Mouse (Mus musculus) layer of hippocampus, postnatal 36 days (tissue): Measurements from ENCODE around the gene Thap4. TPM values are rescaled to one million over a fixed set of nuclear protein-coding genes. Genes with fewer than 3 reads are reported as not detected.
"Not testable (repeated sequence)": the region's sequence is repeated elsewhere in the genome, so short reads cannot be mapped to it uniquely, and the experiment has no call there.

Source experiments
- DNase-seq, 2 experiments: peaks; one replicate each; pipeline ENCODE4 v3.0.0; 2022
- total RNA-seq, 2 experiments: library from RNA; stranded (reverse); gene quantifications; 2 replicates each; pipeline ENCODE4 v1.2.3; 2021

The Thap4 gene
- total RNA-seq, 2 experiments from 2014 or later: 34.2 to 34.3 TPM

- no peak for DNase-seq
Measured at GRCm38 (mm10) chr1:93689901-93690496, 64.7 kb downstream of the Thap4 start.

DNA sequence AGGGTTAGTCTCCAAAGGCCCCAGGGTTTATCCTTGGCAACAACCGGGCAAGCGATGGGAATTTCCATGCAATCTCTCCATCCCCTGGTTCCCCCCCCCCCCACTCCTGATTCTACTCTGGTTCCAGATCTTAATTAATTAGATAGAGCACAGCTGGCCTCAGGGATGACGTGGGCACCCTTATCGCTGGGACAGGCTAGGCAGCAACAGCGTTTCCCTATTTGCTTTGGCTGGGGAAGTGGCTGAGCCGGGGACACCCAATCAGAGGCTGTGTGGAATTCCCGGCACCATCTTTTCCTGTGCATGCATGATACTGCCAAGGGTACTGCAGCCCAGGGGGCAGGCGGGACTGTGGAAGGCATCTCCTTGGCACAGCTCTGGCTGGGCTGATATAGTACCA, 66.5 kb downstream of the Thap4 start:
- no peak for DNase-seq

- DNase-seq: no peak
Measured at GRCm38 (mm10) chr1:93686961-93687320, 67.7 kb downstream of the Thap4 start.

DNA sequence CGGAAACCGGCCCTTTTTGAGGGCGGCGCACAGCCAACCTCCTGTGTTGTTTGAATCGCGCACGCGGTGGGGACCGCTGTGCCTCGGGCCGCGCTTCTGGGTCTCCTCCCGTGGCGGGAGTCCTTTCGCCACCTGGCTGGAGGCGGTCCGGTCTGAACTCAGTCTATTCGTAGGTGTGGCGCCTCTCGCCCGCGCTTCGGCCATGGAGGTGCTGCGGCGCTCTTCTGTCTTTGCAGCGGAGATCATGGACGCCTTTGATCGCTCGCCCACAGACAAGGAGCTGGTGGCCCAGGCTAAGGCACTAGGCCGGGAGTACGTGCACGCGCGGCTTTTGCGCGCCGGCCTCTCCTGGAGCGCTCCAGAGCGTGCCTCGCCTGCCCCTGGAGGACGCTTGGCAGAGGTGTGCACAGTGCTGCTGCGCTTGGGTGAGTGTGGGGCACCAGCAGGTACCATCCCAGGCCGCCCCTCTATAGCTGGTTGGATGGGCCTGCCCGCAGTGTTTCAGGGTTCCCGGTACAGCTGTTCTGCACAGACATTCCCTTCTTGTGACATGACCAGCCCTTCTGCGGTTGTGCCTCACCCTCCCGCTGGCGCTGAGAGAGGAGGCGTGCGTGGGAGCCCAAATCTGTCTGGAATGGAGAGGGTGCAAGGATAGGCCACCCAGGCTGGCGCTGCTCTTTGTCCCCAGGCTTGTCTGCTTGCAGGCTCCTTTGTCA, 68.3 kb downstream of the Thap4 start:
- DNase-seq: peak; percentile 37 to 47

GRCm38 (mm10) chr1:93685401-93686244, 69.0 kb downstream of the Thap4 start, which contains the start of gene Bok:
Gene Bok, plus strand, starts transcription at chr1:93685660.
- DNase-seq: peak; percentile 33 to 46

DNA sequence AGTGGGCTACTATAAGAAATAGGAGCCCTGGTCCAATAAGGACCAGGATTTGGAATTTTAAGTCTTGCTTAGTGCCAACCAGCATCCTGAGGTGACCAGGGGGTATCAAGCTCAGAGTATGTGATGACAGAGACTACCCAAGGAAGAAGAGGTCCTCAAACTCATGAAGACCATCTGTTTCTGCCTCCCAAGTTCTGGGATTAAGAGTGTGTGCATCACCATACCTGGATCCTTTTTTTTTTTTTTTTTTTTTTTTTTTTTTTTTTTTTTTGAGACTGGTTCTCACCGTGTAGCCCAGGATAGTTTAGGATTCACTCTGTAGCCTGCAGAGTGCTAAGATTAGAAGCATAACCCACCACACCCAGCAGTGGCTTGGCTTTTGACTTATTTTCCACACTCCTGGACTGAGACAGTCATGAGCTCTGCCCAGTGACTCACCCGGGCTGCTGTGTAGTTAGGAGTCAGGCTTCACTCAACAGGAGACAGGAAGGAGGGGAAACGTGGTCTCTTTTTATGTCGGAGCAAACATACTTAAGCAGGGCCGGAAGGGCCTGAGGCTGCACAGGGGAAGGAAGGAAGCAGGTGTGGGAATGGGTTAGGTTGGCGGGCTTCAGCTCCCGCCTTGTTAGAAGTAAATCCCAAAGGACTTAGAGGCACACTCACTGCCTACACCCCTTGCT, 74.6 kb downstream of the Thap4 start:
- DNase-seq: no peak

GRCm38 (mm10) chr1:93678386-93678785, 76.3 kb downstream of the Thap4 start:
- no peak for DNase-seq

DNA sequence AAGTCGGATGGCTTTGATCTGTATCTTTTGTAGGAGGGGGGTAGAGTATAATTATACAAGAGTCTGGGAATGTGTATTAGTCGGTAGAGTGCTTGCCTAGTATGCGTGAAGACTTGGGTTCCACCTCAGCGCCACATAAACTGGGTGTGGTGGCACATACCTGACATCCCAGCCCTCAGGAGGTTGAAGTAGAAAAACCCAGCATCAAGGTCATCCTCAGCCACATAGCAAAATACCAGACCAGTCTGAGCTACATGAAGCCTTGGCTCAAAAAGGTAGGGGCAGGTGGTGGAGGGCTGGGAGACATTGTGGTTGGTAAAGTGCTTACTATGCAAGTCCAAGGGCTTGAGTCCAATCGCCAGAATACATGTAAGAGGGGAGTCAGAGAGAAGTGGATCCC, 82.0 kb downstream of the Thap4 start:
- DNase-seq: no peak

DNA sequence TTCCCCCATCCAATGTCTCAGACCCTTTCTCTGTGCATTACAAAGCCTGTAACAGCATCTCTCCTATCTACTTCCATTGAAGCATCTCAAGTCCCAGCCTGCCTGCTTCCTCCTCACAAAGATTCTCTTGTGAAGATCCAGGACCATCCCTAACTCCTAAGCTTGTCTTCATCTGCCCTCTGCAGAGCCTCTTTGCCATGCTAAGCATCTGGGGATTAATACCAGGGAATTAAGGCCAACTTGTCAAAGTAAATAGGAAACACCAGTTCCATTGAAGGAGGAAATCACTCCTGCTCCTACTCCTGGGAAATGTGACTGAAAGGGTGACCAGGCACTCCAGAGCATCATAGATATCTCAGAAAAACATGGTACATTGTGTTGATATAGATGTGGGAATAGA, 84.7 kb downstream of the Thap4 start:
- no peak for DNase-seq

- peak in 1 of 2 experiments; percentile 56 for DNase-seq
Measured at GRCm38 (mm10) chr1:93668791-93669548, 85.7 kb downstream of the Thap4 start.

DNA sequence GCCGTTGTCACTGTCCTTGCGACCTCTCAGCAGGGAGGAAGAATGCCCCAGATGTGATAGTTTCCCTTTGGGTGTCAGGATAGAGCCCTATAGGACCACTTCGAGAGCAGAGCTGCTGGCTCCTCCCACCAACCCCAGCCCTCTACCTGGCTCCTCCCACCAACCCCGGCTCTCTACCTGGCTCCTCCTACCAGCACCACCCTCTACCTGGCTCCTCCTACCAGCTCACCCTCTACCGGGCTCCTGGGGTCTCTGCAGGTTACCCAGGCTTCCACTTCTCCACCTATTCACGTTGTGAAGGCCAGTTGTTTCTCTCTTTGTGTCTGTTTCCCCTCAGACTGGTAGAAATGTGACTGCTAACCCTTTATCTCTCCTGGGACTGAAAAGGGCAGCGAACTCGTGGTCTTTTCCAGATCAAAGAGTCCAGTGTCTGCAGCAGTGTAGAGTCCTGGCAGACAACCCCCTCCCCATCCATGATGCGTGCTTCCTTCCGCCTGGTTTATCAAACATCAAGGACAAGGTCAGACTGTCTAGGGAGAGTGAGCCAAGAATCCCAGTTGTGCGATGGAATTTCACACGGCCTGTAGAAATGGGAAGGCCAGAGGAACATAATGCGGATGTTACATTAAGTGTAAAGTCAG, 86.8 kb downstream of the Thap4 start:
- no peak for DNase-seq

GRCm38 (mm10) chr1:93658559-93658958, 96.1 kb downstream of the Thap4 start, which contains the start of gene Stk25:
Gene Stk25, minus strand, starts transcription at chr1:93658659.
- not testable (repeated sequence) for DNase-seq

DNA sequence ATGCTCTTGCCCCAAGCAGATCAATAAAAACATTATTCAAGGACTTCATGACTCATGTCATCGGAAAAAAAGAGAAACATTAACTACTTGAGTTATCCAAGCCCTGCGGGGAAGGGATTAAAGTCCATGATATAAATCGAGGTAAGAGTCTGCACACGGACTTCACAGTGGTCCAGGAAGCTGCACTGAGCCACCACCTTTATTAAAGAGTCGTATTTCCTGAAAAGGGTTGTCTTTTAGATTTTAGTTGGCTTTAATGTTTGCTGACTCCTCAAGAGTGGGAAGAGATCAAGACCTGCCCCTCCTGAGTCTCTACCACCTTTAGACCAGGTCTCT, 97.7 kb downstream of the Thap4 start:
- DNase-seq: no peak

GRCm38 (mm10) chr1:93656325-93657024, 98.2 kb downstream of the Thap4 start:
- DNase-seq: no peak

GRCm38 (mm10) chr1:93654798-93655197, 99.9 kb downstream of the Thap4 start:
- DNase-seq: no peak

GRCm38 (mm10) chr1:93654275-93654674, 100.4 kb downstream of the Thap4 start:
- no peak for DNase-seq
